Mouse (Mus musculus) midbrain, embryonic 11.5 days (tissue): ENCODE measurements at regions not wholly inside any gene's neighbourhood (a gene's known extent, or its start where the extent isn't known, plus 50 kb on each side); places are given as distances from the start of the nearest gene placed in this dataset.

Source experiments
- ATAC-seq: fragments of 200-750 bp; cut with Nextera tagmentation; 2 replicates; pipeline ENCODE4 v1.8.0; 2017; ENCODE audit warnings: moderate TSS enrichment, moderate library complexity; ENCODE audit not compliant: low FRiP score
- DNase-seq: peaks from one replicate; pipeline ENCODE4 v3.0.0; 2015; ENCODE audit warnings: low spot score; ENCODE audit errors: missing footprints
- H3K27ac ChIP-seq: fragments of 300-500 bp; sonication (generic); 2 replicates; pipeline ENCODE4 v1.5.1; 2014; ENCODE audit warnings: low read depth, low read length
- H3K27me3 ChIP-seq: fragments of 300-500 bp; sonication (generic); 2 replicates; pipeline ENCODE4 v1.6.1; 2014; ENCODE audit warnings: mild to moderate bottlenecking, low read length, moderate library complexity, mixed read lengths; ENCODE audit not compliant: control insufficient read depth, insufficient read depth
- H3K36me3 ChIP-seq: fragments of 300-500 bp; sonication (generic); 2 replicates; pipeline ENCODE4 v1.6.1; 2014; ENCODE audit warnings: mild to moderate bottlenecking, low read length, moderate library complexity, mixed read lengths; ENCODE audit not compliant: control insufficient read depth, insufficient read depth
- H3K4me1 ChIP-seq: fragments of 300-500 bp; sonication (generic); 2 replicates; pipeline ENCODE4 v1.6.1; 2014; ENCODE audit warnings: low read length; ENCODE audit not compliant: control insufficient read depth, insufficient read depth
- H3K4me2 ChIP-seq: fragments of 300-500 bp; sonication (generic); 2 replicates; pipeline ENCODE4 v1.6.1; 2014; ENCODE audit warnings: mild to moderate bottlenecking, moderate library complexity
- H3K4me3 ChIP-seq: fragments of 300-500 bp; sonication (generic); 2 replicates; pipeline ENCODE4 v1.5.1; 2014; ENCODE audit warnings: low read depth, low read length
- H3K9ac ChIP-seq: fragments of 300-500 bp; sonication (generic); 2 replicates; pipeline ENCODE4 v1.6.1; 2014; ENCODE audit warnings: low read length
- H3K9me3 ChIP-seq: fragments of 300-500 bp; sonication (generic); 2 replicates; pipeline ENCODE4 v1.6.1; 2016; ENCODE audit warnings: low read length; ENCODE audit not compliant: control insufficient read depth
- WGBS: fragments of 180-500 bp; shearing (Covaris S2); extraction: QIAGEN DNeasy Blood & Tissue Kit; methylation state at CpG from one replicate; pipeline ENCODE4 v1.1.7; 2014; 5-methylcytosine and 5-hydroxymethylcytosine counted together

- Histone ChIP-seq H3K27me3 (no peaks in the 10 kb centered on the region), H3K36me3 (no peaks in the 10 kb centered on the region), H3K27ac (no peak overlapping the region), H3K4me3 (no peak overlapping the region), H3K9me3 (no peaks in the 10 kb centered on the region), H3K4me2 (no peak overlapping the region), H3K9ac (no peak overlapping the region), H3K4me1 (no peaks in the 10 kb centered on the region)
- WGBS, result 75% methylated on average over 2 of the region's 2 CpGs
- ATAC-seq (no peak), DNase-seq (no peak)
Observed at GRCm38 (mm10) chr12:46568665-46569064, 250.1 kb downstream of the Nova1 start.

GRCm38 (mm10) chr12:46566324-46566723 lies 252.4 kb downstream of the Nova1 start:
- 70% methylated on average over 2 of the region's 2 CpGs for WGBS
- H3K4me1 ChIP-seq, result no peaks in the 10 kb centered on the region
- H3K4me2 ChIP-seq, result no peak overlapping the region
- no peak overlapping the region for H3K4me3 ChIP-seq
- H3K36me3 ChIP-seq, result no peaks in the 10 kb centered on the region
- DNase-seq, result no peak
- no peak for ATAC-seq
- H3K9ac ChIP-seq, result no peak overlapping the region
- no peak overlapping the region for H3K27ac ChIP-seq
- no peaks in the 10 kb centered on the region for H3K9me3 ChIP-seq
- no peaks in the 10 kb centered on the region for H3K27me3 ChIP-seq

GRCm38 (mm10) chr12:46520942-46521341 lies 297.8 kb downstream of the Nova1 start:
- no peak overlapping the region for H3K4me2 ChIP-seq
- H3K9me3 ChIP-seq, result no peaks in the 10 kb centered on the region
- H3K9ac ChIP-seq, result no peak overlapping the region
- ATAC-seq (peak; percentile 69), DNase-seq (no peak)
- H3K27me3 ChIP-seq, result no peaks in the 10 kb centered on the region
- 40% methylated on average over 3 of the region's 3 CpGs for WGBS
- no peak overlapping the region for H3K27ac ChIP-seq
- no peaks in the 10 kb centered on the region for H3K36me3 ChIP-seq
- peaks cover 3% of the 10 kb centered on the region; the same call in 1 of the 2 replicates for H3K4me1 ChIP-seq
- no peak overlapping the region for H3K4me3 ChIP-seq

GRCm38 (mm10) chr12:46507829-46508228 lies 310.9 kb downstream of the Nova1 start:
- Histone ChIP-seq H3K27ac (no peak overlapping the region), H3K4me3 (no peak overlapping the region), H3K9me3 (no peaks in the 10 kb centered on the region), H3K27me3 (no peaks in the 10 kb centered on the region), H3K4me1 (no peaks in the 10 kb centered on the region), H3K36me3 (no peaks in the 10 kb centered on the region), H3K9ac (no peak overlapping the region), H3K4me2 (no peak overlapping the region)
- DNase-seq (no peak), ATAC-seq (no peak)
- 88% methylated on average over 3 of the region's 3 CpGs for WGBS

- peak; percentile 88 for DNase-seq
- H3K9me3 ChIP-seq, result no peaks in the 10 kb centered on the region
- no peak overlapping the region for H3K4me2 ChIP-seq
- H3K36me3 ChIP-seq, result no peaks in the 10 kb centered on the region
- peaks cover 10% of the 10 kb centered on the region; the same call in 1 of the 2 replicates for H3K4me1 ChIP-seq
- peak; percentile 70 for ATAC-seq
- WGBS, result 35% methylated on average over 6 of the region's 6 CpGs
- no peak overlapping the region for H3K4me3 ChIP-seq
- H3K27me3 ChIP-seq, result no peaks in the 10 kb centered on the region
- H3K9ac ChIP-seq, result no peak overlapping the region
- H3K27ac ChIP-seq, result no peak overlapping the region
Observed at GRCm38 (mm10) chr12:46492465-46492864, 326.3 kb downstream of the Nova1 start.

GRCm38 (mm10) chr12:46450888-46451287 lies 367.8 kb downstream of the Nova1 start:
- ATAC-seq (peak; percentile 66; the same call in 1 of the 2 replicates), DNase-seq (no peak)
- H3K27ac ChIP-seq, result no peak overlapping the region
- H3K4me1 ChIP-seq, result no peaks in the 10 kb centered on the region
- no peaks in the 10 kb centered on the region for H3K27me3 ChIP-seq
- H3K4me3 ChIP-seq, result no peak overlapping the region
- no peaks in the 10 kb centered on the region for H3K9me3 ChIP-seq
- no peaks in the 10 kb centered on the region for H3K36me3 ChIP-seq
- H3K4me2 ChIP-seq, result no peak overlapping the region
- H3K9ac ChIP-seq, result no peak overlapping the region

- H3K27ac ChIP-seq, result no peak overlapping the region
- no peaks in the 10 kb centered on the region for H3K27me3 ChIP-seq
- H3K9ac ChIP-seq, result no peak overlapping the region
- no peak overlapping the region for H3K4me3 ChIP-seq
- no peak overlapping the region for H3K4me2 ChIP-seq
- 84% methylated on average over 7 of the region's 7 CpGs for WGBS
- H3K4me1 ChIP-seq, result no peaks in the 10 kb centered on the region
- no peaks in the 10 kb centered on the region for H3K36me3 ChIP-seq
- no peaks in the 10 kb centered on the region for H3K9me3 ChIP-seq
- DNase-seq (no peak), ATAC-seq (no peak)
Observed at GRCm38 (mm10) chr12:46444644-46445313, 373.9 kb downstream of the Nova1 start.

GRCm38 (mm10) chr12:46419591-46419990 lies 399.1 kb downstream of the Nova1 start:
- no peak overlapping the region for H3K27ac ChIP-seq
- 90% methylated on average over 4 of the region's 4 CpGs for WGBS
- H3K36me3 ChIP-seq, result no peaks in the 10 kb centered on the region
- H3K9ac ChIP-seq, result no peak overlapping the region
- no peaks in the 10 kb centered on the region for H3K4me1 ChIP-seq
- ATAC-seq (no peak), DNase-seq (no peak)
- no peak overlapping the region for H3K4me3 ChIP-seq
- no peak overlapping the region for H3K4me2 ChIP-seq
- no peaks in the 10 kb centered on the region for H3K27me3 ChIP-seq
- no peaks in the 10 kb centered on the region for H3K9me3 ChIP-seq

GRCm38 (mm10) chr12:46418990-46419389 lies 399.7 kb downstream of the Nova1 start:
- no peak overlapping the region for H3K27ac ChIP-seq
- H3K4me1 ChIP-seq, result no peaks in the 10 kb centered on the region
- no peak overlapping the region for H3K4me2 ChIP-seq
- WGBS, result 87% methylated on average over 4 of the region's 4 CpGs
- H3K27me3 ChIP-seq, result no peaks in the 10 kb centered on the region
- DNase-seq (no peak), ATAC-seq (no peak)
- H3K9me3 ChIP-seq, result no peaks in the 10 kb centered on the region
- H3K9ac ChIP-seq, result no peak overlapping the region
- H3K4me3 ChIP-seq, result no peak overlapping the region
- H3K36me3 ChIP-seq, result no peaks in the 10 kb centered on the region
